Mouse (Mus musculus): ENCODE measurements at regions not wholly inside any gene's neighbourhood (a gene's known extent, or its start where the extent isn't known, plus 50 kb on each side); places are given as distances from the start of the nearest gene placed in this dataset.

DNA sequence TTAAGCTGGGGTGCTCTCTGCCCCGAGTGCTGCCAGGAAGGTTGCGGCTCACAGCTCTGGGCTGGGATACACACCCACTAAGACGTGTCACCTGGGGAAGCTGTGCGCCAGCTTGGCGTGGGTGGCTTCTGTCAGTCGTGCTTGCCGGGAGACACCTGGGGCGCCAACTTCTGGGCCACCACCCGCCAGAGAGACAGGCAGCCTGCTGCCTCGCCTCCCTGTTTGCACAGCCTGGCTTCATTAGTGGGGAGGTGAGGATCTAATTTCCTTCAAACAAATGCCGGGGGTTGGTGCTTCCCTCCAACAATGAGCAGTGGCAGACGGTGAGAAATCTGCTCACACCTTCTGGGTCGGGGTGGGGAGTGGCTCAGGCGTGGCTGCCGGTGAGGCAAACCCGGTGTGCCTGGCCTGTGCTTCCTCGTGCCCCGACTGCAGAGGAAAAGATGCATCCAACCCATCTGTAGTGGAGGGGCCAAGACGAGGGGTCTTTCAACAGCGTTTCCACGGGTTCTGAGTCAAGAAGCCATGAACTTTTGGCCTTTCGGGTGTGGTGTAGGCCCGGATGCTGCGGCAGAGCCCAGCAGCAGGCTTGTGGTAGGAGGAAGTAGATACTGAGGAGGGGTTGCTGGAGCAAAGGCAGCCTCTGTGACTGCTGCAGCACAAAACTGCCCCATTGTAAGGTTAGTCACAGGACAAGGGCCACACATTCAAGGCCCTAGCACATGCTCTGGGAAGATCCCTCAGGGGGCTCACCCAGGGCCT lies 140.6 kb downstream of the Tpra1 start:
- no peak overlapping the region for H3K4me2 ChIP-seq

DNA sequence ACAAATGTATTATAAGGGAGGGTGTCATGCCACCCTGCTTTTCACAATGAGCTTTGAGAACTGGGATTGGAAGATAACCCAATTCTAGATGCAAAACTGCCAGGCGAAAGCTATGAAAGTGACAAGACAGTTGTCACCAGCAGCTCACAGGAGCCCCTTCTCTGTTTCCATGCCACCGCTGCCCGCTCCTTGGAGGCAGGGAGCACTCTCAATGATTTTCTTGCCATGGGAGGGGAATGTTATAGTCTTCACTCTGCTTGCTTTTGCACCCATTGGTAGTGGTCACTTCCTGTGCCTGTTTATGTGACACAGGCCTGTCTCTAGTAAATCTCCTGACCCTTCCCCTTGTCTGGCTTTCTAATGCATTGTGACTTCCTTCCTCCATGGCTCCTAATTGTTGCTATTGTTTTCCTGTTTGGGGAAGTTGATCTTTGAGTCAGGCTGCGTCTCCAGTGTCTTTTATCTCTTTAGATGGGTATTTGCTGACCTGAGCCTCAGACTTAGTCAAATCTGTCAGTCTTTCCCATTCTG lies 143.4 kb downstream of the Tpra1 start:
- H3K4me3 ChIP-seq: no peak overlapping the region
- H3K9me3 ChIP-seq (replicated peaks): no peaks in the 10 kb centered on the region
- peaks cover 28% of the 10 kb centered on the region; the same call in 1 of the 2 replicates for H3K27me3 ChIP-seq (replicated peaks)
- H3K4me1 ChIP-seq: no peaks in the 10 kb centered on the region
- no peak overlapping the region for H3K9ac ChIP-seq
- no peak for ATAC-seq
- no peak overlapping the region for H3K27ac ChIP-seq
- WGBS (ENCODE audit: insufficient replicate concordance): 51% methylated on average over 4 of the region's 4 CpGs
- H3K4me2 ChIP-seq: no peak overlapping the region
- H3K36me3 ChIP-seq: no peaks in the 10 kb centered on the region

More for the DNA sequence above, 140.6 kb downstream of the Tpra1 start:
- Histone ChIP-seq H3K27ac (no peak overlapping the region), H3K4me1 (no peaks in the 10 kb centered on the region), H3K9ac (no peak overlapping the region), H3K9me3 (replicated peaks) (no peaks in the 10 kb centered on the region), H3K27me3 (replicated peaks) (peaks cover 19% of the 10 kb centered on the region; the same call in 1 of the 2 replicates), H3K4me3 (no peak overlapping the region), H3K36me3 (no peaks in the 10 kb centered on the region)
- 24% methylated on average over 24 of the region's 24 CpGs for WGBS (ENCODE audit: insufficient replicate concordance)
- no peak for ATAC-seq

DNA sequence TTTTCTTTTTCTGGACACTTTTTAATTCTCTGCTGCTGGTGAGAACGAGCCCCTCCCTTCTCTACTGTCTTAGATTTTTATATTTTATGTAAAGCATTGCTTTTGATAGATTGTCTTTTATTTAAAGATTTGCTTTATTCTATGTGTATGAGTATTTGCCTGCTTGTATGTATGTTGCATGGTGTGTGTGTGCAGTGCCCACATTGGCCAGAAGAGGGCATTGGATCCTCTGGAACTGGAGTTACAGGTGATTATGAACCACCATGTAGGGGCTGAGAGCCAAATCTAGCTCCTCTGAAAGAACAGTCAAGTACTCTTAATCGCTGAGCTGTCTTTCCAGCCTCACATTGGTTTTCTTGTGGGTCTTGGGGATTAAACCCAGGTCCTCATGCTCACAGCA lies 144.4 kb downstream of the Tpra1 start:
- Histone ChIP-seq H3K4me3 (no peak overlapping the region), H3K9me3 (replicated peaks) (no peaks in the 10 kb centered on the region), H3K4me2 (no peak overlapping the region), H3K27ac (no peak overlapping the region), H3K4me1 (no peaks in the 10 kb centered on the region), H3K36me3 (no peaks in the 10 kb centered on the region), H3K9ac (no peak overlapping the region), H3K27me3 (replicated peaks) (peaks cover 25% of the 10 kb centered on the region; the same call in 1 of the 2 replicates)
- 57% methylated on average over 2 of the region's 2 CpGs for WGBS (ENCODE audit: insufficient replicate concordance)
- no peak for ATAC-seq

DNA sequence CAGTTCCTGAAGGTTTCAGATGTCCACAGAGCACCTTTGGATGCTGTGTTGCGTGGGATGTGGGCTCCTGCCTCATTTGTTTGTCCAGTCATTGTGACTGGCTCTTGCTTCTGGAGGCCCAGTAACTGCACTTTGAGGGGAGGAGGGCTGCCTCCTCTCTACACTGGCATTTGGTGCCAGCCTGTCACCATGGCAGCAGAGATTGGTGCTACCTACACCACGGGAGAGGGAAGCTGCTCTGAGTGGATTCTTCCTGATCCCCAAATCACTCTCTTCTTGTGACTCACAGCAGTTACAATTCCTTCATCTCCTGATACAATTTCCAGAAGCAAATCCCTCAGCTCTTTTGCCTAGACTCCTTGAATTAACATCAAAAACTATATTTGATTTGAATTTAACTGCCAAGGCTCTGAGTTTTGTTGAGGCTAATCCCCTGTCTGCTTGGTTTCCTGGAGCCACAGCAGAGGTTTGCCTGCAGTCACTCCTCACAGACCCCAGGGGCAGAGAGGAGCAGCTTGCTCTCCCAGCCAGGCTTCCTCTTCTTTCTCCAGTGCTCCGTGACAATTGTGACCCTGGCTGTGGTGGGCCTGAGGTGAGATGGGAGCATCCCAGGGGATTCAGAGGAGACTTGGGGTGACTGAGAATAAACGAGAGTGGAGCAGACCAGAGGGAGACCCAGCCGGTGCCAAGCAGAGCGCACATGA lies 145.7 kb downstream of the Tpra1 start:
- no peak overlapping the region for H3K27ac ChIP-seq
- no peak for ATAC-seq
- 34% methylated on average over 6 of the region's 6 CpGs for WGBS (ENCODE audit: insufficient replicate concordance)
- no peaks in the 10 kb centered on the region for H3K9me3 ChIP-seq (replicated peaks)
- H3K4me2 ChIP-seq: no peak overlapping the region
- no peak overlapping the region for H3K9ac ChIP-seq
- H3K4me1 ChIP-seq: no peaks in the 10 kb centered on the region
- peaks cover 15% of the 10 kb centered on the region; the same call in 1 of the 2 replicates for H3K27me3 ChIP-seq (replicated peaks)
- H3K4me3 ChIP-seq: no peak overlapping the region
- no peaks in the 10 kb centered on the region for H3K36me3 ChIP-seq

DNA sequence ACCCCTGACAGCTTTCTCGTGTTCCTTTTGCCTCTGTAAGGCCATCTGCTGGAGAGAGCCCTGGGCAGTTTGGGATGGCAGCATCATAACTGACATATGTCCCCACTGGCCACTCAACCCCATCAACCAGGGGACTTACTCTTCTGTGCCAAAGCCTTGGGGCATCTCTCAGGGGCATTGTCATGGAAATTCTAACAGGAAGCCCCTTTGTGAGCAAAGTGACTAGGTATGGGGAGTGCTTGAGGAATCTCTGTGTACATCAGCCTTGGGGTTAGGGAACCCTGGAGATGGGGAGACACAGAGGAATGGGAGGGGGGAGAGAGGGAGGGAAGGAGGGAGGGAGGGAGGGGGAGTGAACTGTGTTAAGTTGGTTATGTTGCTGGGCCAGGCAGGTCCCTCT lies 147.2 kb downstream of the Tpra1 start:
- no peaks in the 10 kb centered on the region for H3K9me3 ChIP-seq (replicated peaks)
- no peak overlapping the region for H3K4me2 ChIP-seq
- H3K36me3 ChIP-seq: no peaks in the 10 kb centered on the region
- no peak overlapping the region for H3K9ac ChIP-seq
- H3K4me1 ChIP-seq: no peaks in the 10 kb centered on the region
- H3K27ac ChIP-seq: no peak overlapping the region
- no peak overlapping the region for H3K4me3 ChIP-seq
- peaks cover 9% of the 10 kb centered on the region; the same call in 1 of the 2 replicates for H3K27me3 ChIP-seq (replicated peaks)
- no peak for ATAC-seq
- 53% methylated on average over 1 of the region's 1 CpGs for WGBS (ENCODE audit: insufficient replicate concordance)

DNA sequence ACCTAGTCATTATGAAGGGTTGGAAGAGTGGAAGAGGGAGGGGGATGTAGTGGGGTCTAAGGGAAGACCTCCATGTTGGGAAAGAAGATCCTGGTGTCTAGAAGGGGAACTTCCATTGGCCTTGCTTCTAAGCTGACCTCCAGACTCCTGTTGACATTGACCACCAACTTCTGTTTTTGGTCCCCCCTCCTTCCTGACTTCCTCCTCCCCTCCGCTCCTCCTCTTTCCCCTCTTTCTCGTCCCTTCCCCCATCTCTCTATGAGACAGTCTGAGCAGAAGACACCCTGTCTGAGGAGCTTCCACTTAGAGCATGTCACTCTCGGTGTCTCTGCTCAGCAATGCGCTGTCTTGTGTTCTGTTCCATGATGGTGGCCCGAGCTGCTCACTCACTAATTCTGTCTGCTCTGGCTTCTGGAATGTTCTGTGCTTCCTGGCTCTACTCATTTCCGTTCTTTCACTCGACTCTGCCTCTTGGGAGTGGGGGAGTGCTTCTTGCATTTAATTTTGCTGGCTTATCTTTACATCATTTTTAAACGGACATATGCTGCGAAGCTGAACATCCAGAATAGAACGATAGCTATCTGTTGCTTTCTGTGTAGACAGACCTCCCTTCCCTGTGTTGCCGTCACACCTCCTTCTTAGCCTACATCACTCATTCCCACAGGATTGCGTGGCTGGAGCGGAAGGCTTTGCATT lies 148.7 kb downstream of the Tpra1 start:
- WGBS (ENCODE audit: insufficient replicate concordance): 51% methylated on average over 13 of the region's 13 CpGs

DNA sequence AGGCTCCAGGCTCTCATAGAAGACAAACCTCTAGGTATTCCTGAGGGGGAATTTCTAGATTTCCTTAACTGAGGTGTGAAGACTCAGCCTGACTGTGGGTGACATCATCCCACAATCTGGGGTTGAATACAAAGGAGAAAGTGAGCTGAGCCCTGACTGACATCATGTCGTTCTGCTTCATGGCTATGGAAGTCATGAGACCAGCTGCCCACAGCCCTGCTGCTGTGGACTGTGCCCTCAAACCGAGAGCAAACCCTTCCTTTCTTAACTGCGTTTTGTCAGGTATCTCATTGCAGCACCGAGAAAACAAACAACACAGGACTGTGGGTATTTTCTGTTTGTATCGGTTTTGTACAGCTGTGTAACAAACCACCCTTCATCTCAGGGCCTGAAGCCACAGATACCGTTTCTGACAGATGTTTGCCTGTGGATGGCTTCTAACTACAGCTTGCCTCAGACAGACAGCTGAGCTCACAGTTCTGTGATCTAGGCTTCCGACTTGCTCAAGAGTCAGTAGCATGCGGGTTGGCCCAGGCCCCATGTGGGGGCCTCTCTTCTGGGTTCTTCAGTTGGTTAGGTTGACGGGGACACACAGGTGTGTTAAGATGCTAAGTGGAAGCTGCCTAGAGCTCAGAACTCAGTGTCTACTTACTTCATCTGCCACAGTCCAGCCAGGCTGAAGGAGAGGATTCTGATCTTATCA lies 150.9 kb downstream of the Tpra1 start:
- no peak overlapping the region for H3K27ac ChIP-seq
- WGBS (ENCODE audit: insufficient replicate concordance): 66% methylated on average over 9 of the region's 9 CpGs
- no peaks in the 10 kb centered on the region for H3K4me1 ChIP-seq
- ATAC-seq: no peak
- H3K36me3 ChIP-seq: no peaks in the 10 kb centered on the region
- no peaks in the 10 kb centered on the region for H3K9me3 ChIP-seq (replicated peaks)
- no peak overlapping the region for H3K9ac ChIP-seq
- H3K4me2 ChIP-seq: no peak overlapping the region
- H3K27me3 ChIP-seq (replicated peaks): peaks cover 9% of the 10 kb centered on the region; the same call in 1 of the 2 replicates
- H3K4me3 ChIP-seq: no peak overlapping the region

More for the DNA sequence above, 148.7 kb downstream of the Tpra1 start:
- H3K27ac ChIP-seq: no peak overlapping the region
- no peaks in the 10 kb centered on the region for H3K4me1 ChIP-seq
- no peak overlapping the region for H3K9ac ChIP-seq
- no peak for ATAC-seq
- no peaks in the 10 kb centered on the region for H3K36me3 ChIP-seq
- peaks cover 9% of the 10 kb centered on the region; the same call in 1 of the 2 replicates for H3K27me3 ChIP-seq (replicated peaks)
- no peak overlapping the region for H3K4me3 ChIP-seq
- H3K4me2 ChIP-seq: no peak overlapping the region
- H3K9me3 ChIP-seq (replicated peaks): no peaks in the 10 kb centered on the region

DNA sequence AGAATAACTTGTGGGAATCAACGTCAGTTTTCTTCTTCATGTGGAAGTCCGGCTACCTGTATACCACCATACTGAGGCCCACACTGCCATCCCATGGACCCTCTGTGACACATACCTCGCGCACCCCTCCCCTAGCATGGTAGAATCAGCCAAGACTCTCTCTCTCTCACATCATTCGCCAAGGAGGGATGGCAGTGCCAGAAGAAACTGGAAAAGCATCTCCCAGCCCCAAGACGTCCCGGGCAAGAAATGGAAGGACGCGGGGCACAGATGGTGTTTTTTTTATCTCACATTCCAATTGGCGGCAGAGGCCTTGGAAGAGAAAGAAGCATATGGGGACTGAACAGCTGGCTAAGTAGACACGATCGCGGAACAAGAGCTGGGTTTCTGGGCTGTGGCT lies 152.0 kb downstream of the Tpra1 start:
- 75% methylated on average over 13 of the region's 13 CpGs for WGBS (ENCODE audit: insufficient replicate concordance)
- H3K27ac ChIP-seq: no peak overlapping the region
- H3K36me3 ChIP-seq: no peaks in the 10 kb centered on the region
- H3K4me3 ChIP-seq: no peak overlapping the region
- H3K9ac ChIP-seq: no peak overlapping the region
- H3K4me1 ChIP-seq: no peaks in the 10 kb centered on the region
- H3K9me3 ChIP-seq (replicated peaks): no peaks in the 10 kb centered on the region
- H3K27me3 ChIP-seq (replicated peaks): peaks cover 7% of the 10 kb centered on the region; the same call in 1 of the 2 replicates
- H3K4me2 ChIP-seq: no peak overlapping the region
- no peak for ATAC-seq

DNA sequence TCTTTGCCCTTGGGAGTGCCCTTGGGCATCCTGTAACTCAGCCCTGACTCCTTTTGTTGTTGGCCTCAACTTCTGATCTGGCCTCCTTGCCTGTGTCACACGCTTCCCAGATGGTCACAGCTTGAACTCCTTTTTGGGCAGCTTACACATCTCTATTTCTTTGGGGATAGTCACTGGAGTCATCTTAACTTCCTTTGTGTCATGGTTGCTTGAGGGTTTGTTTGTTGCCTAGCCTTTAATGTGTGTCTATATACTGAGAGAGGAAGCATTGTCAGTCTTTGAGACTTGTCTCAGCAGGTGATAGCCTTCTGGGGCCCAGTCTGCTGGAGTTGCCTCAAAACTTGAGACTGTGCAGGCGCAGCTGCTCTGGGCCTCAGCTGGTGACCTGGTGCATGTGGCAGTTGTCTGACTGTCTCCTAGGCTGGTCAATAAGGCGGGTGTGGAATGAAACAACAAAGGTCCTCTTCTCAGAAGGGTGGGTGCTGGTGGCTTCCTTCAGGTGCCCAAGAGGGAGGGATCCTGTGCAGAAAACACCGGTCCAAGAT lies 157.5 kb downstream of the Tpra1 start:
- Histone ChIP-seq H3K4me2 (no peak overlapping the region), H3K9ac (no peak overlapping the region), H3K36me3 (no peaks in the 10 kb centered on the region), H3K4me1 (no peaks in the 10 kb centered on the region), H3K9me3 (replicated peaks) (no peaks in the 10 kb centered on the region; the same call in 1 of the 2 replicates), H3K27ac (no peak overlapping the region), H3K4me3 (no peak overlapping the region), H3K27me3 (replicated peaks) (no peaks in the 10 kb centered on the region)
- no peak for ATAC-seq
- 57% methylated on average over 4 of the region's 4 CpGs for WGBS (ENCODE audit: insufficient replicate concordance)

DNA sequence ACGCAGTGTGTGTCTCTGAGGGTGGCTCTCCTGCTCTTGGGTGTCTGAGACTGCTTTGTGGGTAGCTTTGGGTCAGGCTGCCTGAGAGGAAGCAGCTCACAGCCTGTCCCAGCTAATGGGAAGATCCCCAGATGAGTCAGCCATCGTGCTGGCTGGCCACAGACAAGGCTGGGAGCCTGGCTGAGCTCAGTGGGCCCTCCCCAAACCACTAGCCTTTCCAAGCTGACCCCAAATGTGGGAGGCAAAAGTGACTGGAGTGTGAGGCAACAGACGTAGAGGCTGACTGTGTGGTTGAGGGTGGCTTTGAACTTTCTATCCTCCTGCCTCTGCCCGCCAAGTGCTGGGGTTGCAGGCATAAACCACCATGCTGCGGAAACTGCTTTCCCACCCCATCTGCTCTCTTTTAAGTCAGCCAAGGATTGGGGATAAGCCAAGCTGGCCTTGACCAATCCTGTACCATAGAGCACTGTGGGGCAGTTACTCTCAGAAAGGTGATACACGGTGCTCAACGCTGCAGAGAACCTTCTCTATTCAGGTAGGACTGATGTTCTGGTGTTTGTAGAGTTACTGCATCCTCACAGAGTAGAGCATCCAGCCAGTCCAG lies 163.0 kb downstream of the Tpra1 start:
- H3K9ac ChIP-seq: no peak overlapping the region
- no peaks in the 10 kb centered on the region for H3K27me3 ChIP-seq (replicated peaks)
- peaks cover 6% of the 10 kb centered on the region for H3K9me3 ChIP-seq (replicated peaks)
- no peak overlapping the region for H3K27ac ChIP-seq
- H3K36me3 ChIP-seq: no peaks in the 10 kb centered on the region
- 58% methylated on average over 7 of the region's 7 CpGs for WGBS (ENCODE audit: insufficient replicate concordance)
- no peaks in the 10 kb centered on the region for H3K4me1 ChIP-seq
- no peak for ATAC-seq
- H3K4me3 ChIP-seq: no peak overlapping the region
- H3K4me2 ChIP-seq: no peak overlapping the region

DNA sequence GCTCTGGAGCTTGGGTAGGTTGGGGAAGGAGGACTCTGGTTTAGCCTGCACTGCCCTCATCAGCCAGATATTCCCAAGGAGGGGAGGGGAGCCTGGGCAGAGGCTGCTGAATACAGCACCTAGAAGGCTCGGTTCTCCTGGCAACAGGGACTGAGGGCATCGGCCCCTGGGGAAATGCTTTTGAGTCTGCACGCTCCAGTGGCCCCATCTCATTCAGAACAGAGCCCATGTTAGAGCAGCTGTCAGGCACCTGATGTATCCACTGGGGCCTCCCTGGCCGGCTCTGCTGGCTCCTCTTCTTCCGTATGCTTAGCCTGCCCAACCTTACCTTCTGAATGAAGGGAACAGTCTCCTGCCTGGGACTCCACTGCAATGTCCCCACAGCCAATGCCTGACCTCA lies 164.5 kb downstream of the Tpra1 start:
- H3K27ac ChIP-seq: no peak overlapping the region
- H3K4me1 ChIP-seq: no peaks in the 10 kb centered on the region
- ATAC-seq: no peak
- no peak overlapping the region for H3K4me2 ChIP-seq
- 62% methylated on average over 5 of the region's 5 CpGs for WGBS (ENCODE audit: insufficient replicate concordance)
- H3K36me3 ChIP-seq: no peaks in the 10 kb centered on the region
- no peak overlapping the region for H3K9ac ChIP-seq
- peaks cover 6% of the 10 kb centered on the region; the same call in 1 of the 2 replicates for H3K9me3 ChIP-seq (replicated peaks)
- H3K4me3 ChIP-seq: no peak overlapping the region
- no peaks in the 10 kb centered on the region for H3K27me3 ChIP-seq (replicated peaks)
